Mouse (Mus musculus) lung, postnatal 0 days (tissue): Measurements from ENCODE around the gene Slc9a7.

ENCODE experiments used
- CTCF ChIP-seq: IDR thresholded peaks from 2 replicates; pipeline ENCODE4 v1.5.1; 2016; ENCODE audit warnings: antibody characterized with exemption, mild to moderate bottlenecking
- EP300 ChIP-seq: IDR thresholded peaks from 2 replicates; pipeline ENCODE4 v1.6.1; 2016; ENCODE audit warnings: antibody characterized with exemption, mild to moderate bottlenecking, control low read depth

DNA sequence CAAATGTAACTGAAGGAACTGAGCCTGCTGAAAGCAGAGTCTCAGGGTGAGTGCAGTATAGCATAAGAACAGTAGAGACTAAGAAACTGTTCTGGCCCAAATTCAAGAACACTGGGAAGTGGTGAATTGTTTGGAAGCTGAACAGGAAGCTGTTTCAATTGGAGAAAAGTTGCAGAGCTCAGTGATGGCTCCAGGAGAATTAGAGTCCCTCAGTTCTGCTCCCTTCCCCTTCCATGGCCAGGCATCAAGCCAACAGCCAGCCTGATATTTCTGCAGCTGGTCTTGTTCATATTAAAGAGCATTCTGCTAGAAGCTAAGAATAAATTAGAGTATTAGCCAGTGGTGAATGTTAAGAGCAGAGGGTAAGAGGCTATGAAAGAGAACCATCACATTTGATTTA, 225.0 kb downstream of the Slc9a7 start:
- no peak for TF ChIP-seq EP300
- TF ChIP-seq CTCF: no peak
